Mouse (Mus musculus) embryo, embryonic 11.5 days (tissue): ENCODE measurements around the gene Selenom.

ENCODE experiments used
- DNase-seq: peaks from one replicate; pipeline ENCODE4 v3.0.0-alpha.2; 2012; ENCODE audit warnings: low read depth, low spot score

Selenom gene

DNA sequence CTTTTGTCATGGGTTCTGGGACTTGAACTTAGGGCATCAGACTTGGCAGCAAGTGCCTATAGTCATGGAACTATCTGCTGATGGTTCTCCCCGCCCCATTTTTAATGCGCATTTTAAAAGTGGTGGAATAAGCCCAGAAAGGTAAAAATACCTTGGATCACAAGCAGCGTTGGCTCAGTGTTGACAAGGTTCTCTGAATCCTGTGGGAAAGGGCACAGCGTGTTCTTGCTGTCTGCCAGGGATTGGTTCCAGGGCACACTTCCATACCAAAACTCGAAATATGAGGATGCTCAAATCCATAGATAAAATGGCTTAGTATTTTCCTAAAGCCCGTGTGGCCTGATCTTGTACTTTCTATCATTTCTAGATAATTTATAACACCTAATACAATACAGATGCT, 1.2 kb upstream of the Selenom start:
- DNase-seq, result no peak

- no peak for DNase-seq
These were observed 732 bp downstream of the Selenom start for GRCm38 (mm10) chr11:3515216-3515615.

GRCm38 (mm10) chr11:3515637-3516036, 1.2 kb downstream of the Selenom start:
- DNase-seq, result no peak

DNA sequence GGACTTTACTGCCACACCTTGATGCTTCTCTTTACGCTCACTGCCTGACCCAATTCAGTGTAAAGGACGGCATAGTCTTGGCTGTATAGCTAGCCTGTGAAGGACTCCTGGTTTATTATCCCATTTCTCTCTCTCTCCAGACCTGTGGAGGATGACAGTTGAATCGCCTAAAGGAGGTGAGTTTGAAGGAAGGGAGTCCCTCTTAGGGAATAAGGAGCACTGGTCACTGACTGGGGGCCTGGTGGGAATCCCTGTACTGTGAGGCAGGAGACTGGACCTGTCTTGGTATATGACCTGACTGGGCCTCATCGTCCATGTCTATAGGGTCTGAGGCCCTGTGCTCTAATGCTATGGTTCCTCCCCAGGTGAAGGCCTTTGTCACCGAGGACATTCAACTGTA, 1.6 kb downstream of the Selenom start:
- no peak for DNase-seq

GRCm38 (mm10) chr11:3516859-3517845, 2.7 kb downstream of the Selenom start:
- DNase-seq, result no peak

DNA sequence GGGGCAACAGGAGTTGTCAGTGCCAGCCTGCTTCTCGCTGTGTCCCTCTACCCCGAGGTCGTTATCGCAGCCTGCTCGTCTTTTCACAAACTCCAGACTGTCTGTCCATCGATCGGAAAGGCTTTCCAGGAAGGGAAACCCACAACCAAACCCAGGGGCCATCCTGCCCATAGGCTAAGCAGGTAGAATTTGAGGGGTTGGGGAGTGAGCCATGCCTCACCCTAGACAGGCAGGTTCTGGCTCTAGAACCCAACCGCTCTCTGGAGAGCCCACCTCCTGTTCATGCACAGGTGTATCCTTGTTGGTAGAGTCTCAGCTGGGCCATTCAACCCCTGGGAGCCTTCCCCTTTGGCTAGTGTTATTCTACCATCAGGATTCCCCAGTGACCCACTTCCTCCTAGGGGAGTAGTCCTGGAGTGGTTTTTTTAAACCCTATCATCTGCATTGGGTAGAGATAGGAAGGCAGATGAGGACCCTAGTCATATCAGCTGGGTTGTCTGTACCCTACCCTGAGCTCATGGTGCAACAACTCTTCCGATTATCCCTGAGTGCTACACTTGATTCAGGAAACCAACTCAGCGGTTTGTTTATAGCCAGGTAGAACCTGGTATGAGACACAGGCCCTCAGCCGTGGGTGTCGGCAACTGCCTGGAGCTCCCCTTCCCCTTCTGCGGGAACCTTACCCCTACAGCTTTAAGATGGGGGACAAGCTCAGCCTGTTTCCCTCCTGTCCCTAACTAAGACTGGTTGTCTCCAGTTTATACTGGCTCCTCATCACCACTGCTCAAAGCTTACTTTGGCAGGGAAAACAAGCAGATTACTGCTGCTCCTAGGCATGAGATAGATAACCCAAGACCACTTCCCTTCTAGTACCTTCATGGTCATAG, 3.6 kb downstream of the Selenom start:
- DNase-seq, result no peak

DNA sequence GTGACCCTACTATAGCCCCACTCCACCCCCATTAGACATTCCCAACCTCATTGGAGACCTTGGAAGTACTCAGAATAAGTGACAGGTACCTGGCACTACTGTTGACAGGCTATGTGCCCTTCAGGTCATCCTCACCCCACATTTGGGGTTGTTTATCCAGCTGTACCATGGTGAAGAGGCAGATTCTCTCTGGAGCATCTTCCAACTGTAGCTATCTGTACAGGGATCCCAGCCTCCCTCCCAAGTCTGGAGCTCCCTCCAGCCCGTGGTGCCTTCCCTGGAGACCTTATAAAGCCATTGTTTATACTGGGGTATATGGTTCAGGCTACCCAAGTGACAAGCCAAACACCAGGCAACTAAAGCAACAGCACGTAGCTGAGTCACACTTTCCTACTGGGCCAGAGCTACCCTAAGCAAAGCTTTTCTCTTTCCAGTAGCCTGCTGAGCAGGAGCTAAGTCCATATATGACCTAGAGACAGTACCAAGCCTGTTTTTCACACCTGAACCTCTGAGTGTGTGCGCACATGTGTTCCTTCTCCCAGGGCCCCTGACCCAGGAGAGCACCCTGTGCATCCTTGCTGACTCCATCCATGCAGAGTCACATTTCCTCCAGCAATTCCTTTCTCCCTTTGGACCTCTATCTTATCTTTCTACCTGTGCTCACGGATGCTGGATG, 4.7 kb downstream of the Selenom start:
- DNase-seq, result no peak

DNA sequence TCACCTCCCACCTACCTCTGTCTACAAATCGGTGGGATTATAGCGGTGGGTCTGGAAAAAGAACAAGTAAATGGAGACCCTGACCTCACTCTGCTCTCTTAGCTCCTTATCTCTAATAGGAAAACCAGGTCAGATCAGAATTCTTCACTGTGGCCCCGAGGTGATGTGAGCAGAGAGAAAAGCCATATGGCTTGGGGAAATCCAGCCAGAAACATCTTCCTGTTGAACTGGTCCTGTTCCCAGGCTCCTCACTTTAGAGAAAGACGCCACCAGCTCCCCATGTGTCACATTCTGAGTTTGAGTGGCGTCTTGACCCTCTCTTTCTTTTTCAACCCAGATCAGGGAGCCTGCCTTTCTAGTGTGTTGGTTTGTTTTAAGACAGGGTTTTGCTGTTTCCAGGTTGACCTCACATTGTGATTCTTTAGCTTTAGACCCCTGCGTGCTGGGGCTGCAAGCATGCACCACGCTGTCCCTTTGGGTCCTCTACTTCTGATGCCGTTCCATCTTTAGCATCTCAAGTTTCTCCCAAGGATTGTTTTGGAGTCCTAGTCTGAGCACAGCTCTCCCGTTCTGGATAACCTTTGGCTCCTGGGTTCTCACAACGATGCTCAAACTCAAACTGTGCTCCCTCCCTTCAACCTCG, 5.4 kb downstream of the Selenom start:
- DNase-seq, result no peak

DNA sequence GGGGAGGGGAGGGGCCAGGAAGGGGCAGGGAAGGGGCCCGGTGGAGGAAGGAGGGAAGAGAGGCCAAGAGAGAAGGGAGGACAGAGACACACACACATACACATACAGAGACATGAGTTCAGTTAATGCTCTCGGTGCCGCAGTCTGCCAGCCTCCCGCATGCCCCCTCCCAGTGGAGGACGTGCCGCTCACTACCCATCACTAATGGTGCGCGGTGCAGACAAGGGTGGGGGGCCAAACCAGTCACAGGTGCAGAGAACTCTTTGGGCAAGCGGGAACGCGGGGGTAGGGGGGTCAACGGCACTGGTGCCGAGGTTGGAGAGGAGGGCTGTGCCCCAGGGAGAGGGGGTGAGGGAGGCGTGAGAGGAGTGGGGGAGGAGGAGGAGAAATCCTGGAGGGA, 6.4 kb downstream of the Selenom start:
- DNase-seq, result no peak

DNA sequence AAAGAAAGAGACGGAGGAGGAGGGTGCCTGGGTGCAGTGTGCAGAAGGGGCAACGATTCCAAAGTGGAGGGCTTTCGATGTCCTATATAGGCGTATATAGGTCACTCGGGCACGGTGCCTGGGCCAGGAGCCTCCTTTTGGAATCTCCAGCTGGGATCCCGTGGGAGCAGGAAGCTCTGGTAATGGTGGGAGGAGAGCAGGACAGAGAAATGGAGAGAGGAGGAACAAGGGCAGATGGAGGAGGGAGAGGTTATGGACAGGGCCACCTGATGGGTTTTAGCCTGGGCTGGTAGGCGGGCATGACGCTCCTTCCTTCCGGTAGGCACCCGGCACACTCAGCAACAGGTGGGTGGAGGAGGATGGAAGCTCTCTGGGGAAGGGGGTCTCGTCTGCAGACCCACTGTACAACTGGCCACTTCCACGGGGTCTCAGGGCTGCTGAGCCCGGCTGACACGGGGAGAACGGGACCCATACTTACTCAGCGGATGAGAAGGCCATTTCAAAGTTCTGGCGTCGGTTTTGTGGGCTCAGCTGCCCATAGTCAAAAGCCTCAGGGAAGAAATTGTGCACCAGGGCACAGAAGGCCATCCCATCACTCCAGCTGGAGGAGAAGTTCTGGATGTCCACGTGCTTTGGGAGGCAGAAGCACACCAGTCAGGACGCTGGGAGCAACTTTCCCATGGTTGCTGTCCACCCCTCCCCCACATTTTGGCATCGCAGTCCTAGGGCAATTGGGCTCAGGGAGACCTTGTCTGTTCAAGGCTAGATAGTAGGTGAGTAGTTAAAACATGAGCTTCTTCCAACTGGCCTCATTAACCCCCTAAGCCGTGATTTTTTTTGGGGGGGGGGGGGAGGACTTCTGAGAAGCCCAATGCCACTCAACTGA, 7.1 kb downstream of the Selenom start:
- DNase-seq, result no peak

DNA sequence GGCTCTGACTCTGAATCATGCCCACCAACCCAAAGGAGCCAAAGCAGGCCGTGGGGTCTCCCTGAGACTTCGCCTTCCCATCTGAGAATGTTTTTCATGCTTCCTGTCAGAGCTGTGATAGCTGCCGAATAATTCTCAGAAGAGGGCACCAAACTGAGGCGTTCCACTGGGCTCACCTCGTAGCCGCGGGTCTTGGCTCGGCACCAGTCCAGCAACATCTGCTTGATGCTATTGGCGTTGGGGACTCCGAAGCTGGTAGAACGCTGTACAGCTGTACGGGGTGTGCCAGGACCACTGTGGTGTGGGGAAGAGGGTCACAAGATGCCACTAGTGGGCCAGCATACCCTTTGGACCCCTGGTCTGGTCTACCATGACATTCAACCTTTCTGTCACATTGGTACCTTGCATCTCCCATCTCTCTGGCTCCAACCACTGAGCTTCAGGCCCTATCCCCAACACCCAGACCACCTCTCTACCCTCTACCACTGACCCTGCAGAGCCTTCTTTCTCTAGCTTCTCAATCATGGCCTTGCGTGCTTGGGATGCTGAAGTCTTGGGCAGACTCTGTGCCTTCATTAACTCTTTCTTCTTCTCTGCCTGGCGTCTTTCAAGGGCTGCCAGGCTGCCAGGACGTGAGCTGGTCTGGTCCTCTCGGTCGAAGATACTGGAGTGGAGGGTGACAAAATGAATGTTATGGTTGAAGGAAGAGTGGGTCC, 8.0 kb downstream of the Selenom start:
- DNase-seq, result no peak

GRCm38 (mm10) chr11:3523840-3524582, 9.5 kb downstream of the Selenom start:
- no peak for DNase-seq

DNA sequence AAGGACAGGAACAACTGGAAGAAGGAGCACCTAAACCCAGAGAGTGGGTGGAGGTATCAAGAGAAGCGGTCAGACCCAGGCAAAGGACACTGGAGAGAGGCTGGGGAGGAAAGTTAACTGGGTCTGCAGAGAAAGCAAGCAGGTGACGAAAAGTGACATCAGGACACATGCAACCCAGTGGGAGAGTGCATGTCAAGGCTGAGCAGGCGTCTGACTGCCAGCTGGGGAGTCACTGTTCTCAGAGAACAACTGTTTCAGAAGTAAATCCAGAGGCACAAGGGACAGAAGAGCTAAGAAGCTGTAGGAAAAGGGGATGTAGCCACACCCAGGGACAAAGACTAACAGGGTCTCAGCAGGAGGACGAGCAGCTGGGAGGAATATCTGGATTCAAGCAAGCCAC, 11.1 kb downstream of the Selenom start:
- DNase-seq, result no peak

DNA sequence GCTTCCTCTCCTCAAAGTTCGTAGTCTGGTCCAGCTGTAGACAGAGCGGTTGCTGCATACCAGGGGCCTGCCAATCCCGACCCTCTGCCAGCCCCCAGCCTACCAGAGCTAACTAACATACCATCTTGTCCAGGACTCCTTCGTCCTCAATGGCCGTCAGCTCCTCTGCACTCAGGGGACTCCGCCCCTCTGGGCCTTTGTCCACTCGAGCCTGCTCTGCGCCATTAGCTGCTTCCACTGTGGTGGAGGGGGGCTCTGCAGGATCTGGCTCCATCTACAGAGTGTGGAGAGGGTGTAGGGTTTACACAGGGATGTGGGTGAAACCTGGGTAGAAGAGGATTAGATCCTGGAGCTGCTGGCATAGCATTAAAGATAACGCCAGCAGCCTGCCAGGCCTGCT, 11.7 kb downstream of the Selenom start:
- DNase-seq, result no peak

DNA sequence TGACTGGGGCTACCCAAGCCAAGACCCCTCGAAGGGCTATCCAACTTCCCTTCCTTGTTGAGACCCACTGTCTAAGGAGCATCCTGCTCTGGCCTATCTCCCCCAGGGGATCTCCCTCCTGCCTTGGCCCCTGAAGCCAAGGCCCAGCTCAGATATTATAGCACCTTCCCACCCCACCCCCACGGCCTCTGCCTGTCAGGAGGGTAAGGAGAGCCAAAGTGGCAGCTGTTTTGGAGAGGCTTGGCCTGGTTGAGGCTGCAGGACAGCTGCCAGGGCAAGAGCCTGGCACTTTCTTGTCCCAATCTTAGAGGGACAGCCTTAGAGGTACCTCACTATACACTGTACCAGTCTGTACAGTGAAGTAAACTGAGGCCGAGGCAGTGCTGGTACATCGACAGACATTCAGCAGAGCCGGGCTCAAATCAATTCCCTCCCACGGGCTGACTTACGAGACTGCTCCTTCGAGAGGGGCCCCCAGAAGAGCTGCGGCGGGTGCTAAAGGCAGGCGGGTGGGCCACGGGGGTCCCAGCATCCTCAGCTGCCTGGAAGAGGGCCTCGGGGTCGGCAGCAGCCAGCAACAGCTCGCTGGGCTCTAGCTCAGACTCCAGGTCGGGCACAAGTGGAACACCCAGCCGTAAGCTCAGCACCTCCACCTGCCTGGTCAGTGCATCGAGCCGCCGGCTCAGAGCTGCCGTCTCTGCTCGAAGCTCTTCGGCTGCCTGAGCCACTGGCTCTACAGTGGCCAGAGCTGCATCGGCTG, 12.7 kb downstream of the Selenom start:
- DNase-seq, result no peak

GRCm38 (mm10) chr11:3527766-3528165, 13.3 kb downstream of the Selenom start:
- DNase-seq, result no peak

GRCm38 (mm10) chr11:3528208-3528607, 13.7 kb downstream of the Selenom start:
- no peak for DNase-seq
